Mouse (Mus musculus): ENCODE measurements around the gene S100a13.

The S100a13 gene

GRCm38 (mm10) chr3:90555954-90556353 is 41.7 kb downstream of the S100a13 start:
- DNase-seq (ENCODE audit: low spot score), result no peak

GRCm38 (mm10) chr3:90560008-90560628 is 45.9 kb downstream of the S100a13 start, which contains the start of gene S100a3:
TSS of gene S100a3 (plus strand) at chr3:90560578.
- no peak for DNase-seq (ENCODE audit: low spot score)

All from yolk sac, embryonic 10.5 days (tissue).